Mouse (Mus musculus) spleen, adult 2 months (tissue): ENCODE data around the gene Rtkn.

Experiments
- CTCF ChIP-seq: fragments of 200-500 bp; IDR thresholded peaks from 2 replicates; pipeline ENCODE4 v1.5.1; 2011; ENCODE audit warnings: mild to moderate bottlenecking, inconsistent platforms; ENCODE audit not compliant: insufficient read depth, insufficient read length, insufficient replicate concordance; ENCODE audit errors: extremely low read depth
- POLR2A ChIP-seq: fragments of 200-500 bp; IDR thresholded peaks from 2 replicates; pipeline ENCODE4 v1.6.1; 2011; ENCODE audit warnings: low read depth, low read length, inconsistent platforms

DNA sequence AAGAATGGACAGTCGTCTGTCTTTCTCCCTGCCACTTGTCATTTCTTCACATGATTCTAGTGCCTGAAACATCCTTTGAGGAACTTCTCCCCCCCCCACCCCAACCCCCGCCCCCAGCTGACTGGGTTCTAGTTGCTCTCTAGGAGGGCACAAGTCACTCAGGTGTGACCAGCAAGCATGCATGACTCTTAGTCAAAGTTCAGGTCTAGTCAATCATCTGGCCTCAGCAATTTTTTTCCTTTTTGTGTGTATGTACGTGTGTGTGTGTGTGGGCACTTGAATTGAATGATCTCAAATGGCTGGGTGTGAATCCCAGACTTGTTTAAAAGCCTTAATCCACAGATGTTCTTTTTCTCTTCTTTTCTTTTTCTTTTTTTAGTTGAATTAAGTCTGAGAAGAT, 1.0 kb upstream of the Rtkn start:
- TF ChIP-seq CTCF (no peak), POLR2A (no peak)
